Mouse (Mus musculus): ENCODE data around the gene Gcg. TPM values are rescaled to one million over a fixed set of nuclear protein-coding genes. Genes with fewer than 3 reads are reported as not detected.
A peak's percentile ranks its signal among the peaks of the same experiment; 100 is the strongest.

Gcg gene
- polyA plus RNA-seq, 1 experiment = not detected

DNA sequence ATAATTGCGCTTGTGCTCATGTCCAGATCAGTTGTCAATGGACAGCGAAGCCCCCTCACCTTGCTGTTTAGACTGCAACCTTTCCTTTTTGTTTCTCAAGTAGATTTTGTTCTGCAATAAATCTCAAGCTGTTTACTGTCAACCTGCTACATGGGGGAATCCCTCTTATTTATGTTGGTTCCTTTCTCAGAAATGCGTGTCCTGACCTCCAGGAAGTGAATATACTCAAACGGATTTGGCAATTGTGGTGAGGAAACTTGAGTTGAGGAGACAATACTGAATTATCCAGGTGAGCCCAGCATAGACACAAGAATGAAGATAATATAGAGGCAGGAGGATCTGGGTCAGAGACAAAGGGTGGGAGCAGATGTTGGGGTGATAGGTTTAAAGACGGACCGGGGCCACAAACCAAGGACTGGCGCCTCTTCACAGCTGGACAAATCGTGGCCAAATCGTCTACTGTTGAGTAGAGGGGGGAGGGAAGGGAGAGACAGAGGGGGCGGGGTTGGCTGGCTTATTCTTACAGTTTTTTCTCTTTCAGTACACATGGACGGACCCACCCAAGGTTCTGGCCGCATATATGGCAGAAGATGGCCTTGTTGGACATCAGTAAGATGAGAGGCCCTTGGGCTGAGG is 22.5 kb downstream of the Gcg start:
- Histone ChIP-seq H3K36me3 (ENCODE audit: control insufficient read depth, insufficient read depth, low read length) (no peaks in the 10 kb centered on the region), H3K4me3 (ENCODE audit: extremely low read depth, insufficient read depth, insufficient read length) (no peak overlapping the region), H3K27me3 (ENCODE audit: control insufficient read depth, insufficient read depth, low read length) (no peaks in the 10 kb centered on the region), H3K27ac (ENCODE audit: insufficient read depth, low read length) (peak overlapping the region; percentile 44), H3K4me1 (ENCODE audit: control insufficient read depth, insufficient read depth, insufficient read length) (peaks cover 11% of the 10 kb centered on the region; the same call in 1 of the 2 replicates)
- 47% methylated on average over 12 of the region's 12 CpGs for WGBS
- no peak for TF ChIP-seq CTCF (IDR thresholded peaks at IDR 0.05; ENCODE audit: extremely low read depth, insufficient read depth, insufficient read length, insufficient replicate concordance)
- TF ChIP-seq POLR2A (IDR thresholded peaks at IDR 0.05; ENCODE audit: low read depth, low read length) = no peak
- peak in 1 of 2 experiments; percentile 28 for DNase-seq (ENCODE audit: low read depth in 1 of 2, low spot score in 2 of 2)

DNA sequence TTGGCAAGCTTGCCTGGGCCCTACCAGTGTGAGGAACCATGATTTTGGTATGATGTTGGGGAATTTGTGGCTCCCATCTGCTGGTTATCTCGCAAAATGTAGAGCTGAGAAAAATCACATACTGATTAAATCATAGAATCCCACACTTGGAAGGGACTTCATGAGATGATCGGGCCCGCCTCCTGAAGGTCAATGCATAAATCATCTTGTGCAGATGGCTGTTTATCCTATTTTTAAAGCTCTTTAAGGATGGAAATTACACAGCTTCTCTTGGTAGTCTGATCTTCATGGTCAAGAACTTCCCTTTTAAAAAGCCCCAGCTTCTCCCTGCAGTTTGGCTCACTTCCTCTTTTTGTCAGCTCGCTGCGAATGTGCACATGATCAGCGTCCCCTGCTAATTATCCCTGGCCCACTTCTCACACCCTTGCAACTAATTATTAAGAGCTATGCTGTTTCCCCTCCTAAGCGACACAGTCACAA is 23.2 kb downstream of the Gcg start:
- peak overlapping the region; percentile 66; the same call in 1 of the 2 replicates for H3K27ac ChIP-seq (ENCODE audit: insufficient read depth, low read length)

GRCm38 (mm10) chr2:62459241-62460174 is 23.9 kb downstream of the Gcg start:
- Histone ChIP-seq H3K27ac (ENCODE audit: insufficient read depth, low read length) (peak overlapping the region; percentile 66; the same call in 1 of the 2 replicates), H3K4me3 (ENCODE audit: extremely low read depth, insufficient read depth, insufficient read length) (no peak overlapping the region), H3K36me3 (ENCODE audit: control insufficient read depth, insufficient read depth, low read length) (no peaks in the 10 kb centered on the region), H3K4me1 (ENCODE audit: control insufficient read depth, insufficient read depth, insufficient read length) (peaks cover 11% of the 10 kb centered on the region; the same call in 1 of the 2 replicates), H3K27me3 (ENCODE audit: control insufficient read depth, insufficient read depth, low read length) (no peaks in the 10 kb centered on the region)
- DNase-seq (ENCODE audit: low read depth in 1 of 2, low spot score in 2 of 2) = no peak
- TF ChIP-seq CTCF (IDR thresholded peaks at IDR 0.05; ENCODE audit: extremely low read depth, insufficient read depth, insufficient read length, insufficient replicate concordance) = no peak
- TF ChIP-seq POLR2A (IDR thresholded peaks at IDR 0.05; ENCODE audit: low read depth, low read length) = no peak
- 48% methylated on average over 18 of the region's 18 CpGs for WGBS

More for the DNA sequence above, 23.2 kb downstream of the Gcg start:
- H3K4me3 ChIP-seq (ENCODE audit: extremely low read depth, insufficient read depth, insufficient read length) = no peak overlapping the region
- DNase-seq (ENCODE audit: low read depth in 1 of 2, low spot score in 2 of 2) = peak; percentile 64 to 70
- 9% methylated on average over 7 of the region's 7 CpGs for WGBS
- H3K4me1 ChIP-seq (ENCODE audit: control insufficient read depth, insufficient read depth, insufficient read length) = peaks cover 11% of the 10 kb centered on the region; the same call in 1 of the 2 replicates
- no peaks in the 10 kb centered on the region for H3K36me3 ChIP-seq (ENCODE audit: control insufficient read depth, insufficient read depth, low read length)
- H3K27me3 ChIP-seq (ENCODE audit: control insufficient read depth, insufficient read depth, low read length) = no peaks in the 10 kb centered on the region
- TF ChIP-seq CTCF (IDR thresholded peaks at IDR 0.05; ENCODE audit: extremely low read depth, insufficient read depth, insufficient read length, insufficient replicate concordance) (no peak), POLR2A (IDR thresholded peaks at IDR 0.05; ENCODE audit: low read depth, low read length) (no peak)

- Histone ChIP-seq H3K36me3 (ENCODE audit: control insufficient read depth, insufficient read depth, low read length) (no peaks in the 10 kb centered on the region), H3K27ac (ENCODE audit: insufficient read depth, low read length) (no peak overlapping the region), H3K27me3 (ENCODE audit: control insufficient read depth, insufficient read depth, low read length) (no peaks in the 10 kb centered on the region), H3K4me3 (ENCODE audit: extremely low read depth, insufficient read depth, insufficient read length) (no peak overlapping the region), H3K4me1 (ENCODE audit: control insufficient read depth, insufficient read depth, insufficient read length) (peaks cover 11% of the 10 kb centered on the region; the same call in 1 of the 2 replicates)
- DNase-seq (ENCODE audit: low read depth in 1 of 2, low spot score in 2 of 2) = no peak
- WGBS = 30% methylated on average over 9 of the region's 9 CpGs
- TF ChIP-seq POLR2A (IDR thresholded peaks at IDR 0.05; ENCODE audit: low read depth, low read length) (no peak), CTCF (IDR thresholded peaks at IDR 0.05; ENCODE audit: extremely low read depth, insufficient read depth, insufficient read length, insufficient replicate concordance) (no peak)
Observed at GRCm38 (mm10) chr2:62458070-62458469, 25.4 kb downstream of the Gcg start.

GRCm38 (mm10) chr2:62454991-62455390 is 28.5 kb downstream of the Gcg start:
- Histone ChIP-seq H3K27me3 (ENCODE audit: control insufficient read depth, insufficient read depth, low read length) (no peaks in the 10 kb centered on the region), H3K4me3 (ENCODE audit: extremely low read depth, insufficient read depth, insufficient read length) (no peak overlapping the region), H3K4me1 (ENCODE audit: control insufficient read depth, insufficient read depth, insufficient read length) (peaks cover 3% of the 10 kb centered on the region; the same call in 1 of the 2 replicates), H3K27ac (ENCODE audit: insufficient read depth, low read length) (no peak overlapping the region), H3K36me3 (ENCODE audit: control insufficient read depth, insufficient read depth, low read length) (no peaks in the 10 kb centered on the region)
- TF ChIP-seq CTCF (IDR thresholded peaks at IDR 0.05; ENCODE audit: extremely low read depth, insufficient read depth, insufficient read length, insufficient replicate concordance) (no peak), POLR2A (IDR thresholded peaks at IDR 0.05; ENCODE audit: low read depth, low read length) (no peak)
- WGBS = 93% methylated on average over 11 of the region's 11 CpGs
- DNase-seq (ENCODE audit: low read depth in 1 of 2, low spot score in 2 of 2) = no peak

DNA sequence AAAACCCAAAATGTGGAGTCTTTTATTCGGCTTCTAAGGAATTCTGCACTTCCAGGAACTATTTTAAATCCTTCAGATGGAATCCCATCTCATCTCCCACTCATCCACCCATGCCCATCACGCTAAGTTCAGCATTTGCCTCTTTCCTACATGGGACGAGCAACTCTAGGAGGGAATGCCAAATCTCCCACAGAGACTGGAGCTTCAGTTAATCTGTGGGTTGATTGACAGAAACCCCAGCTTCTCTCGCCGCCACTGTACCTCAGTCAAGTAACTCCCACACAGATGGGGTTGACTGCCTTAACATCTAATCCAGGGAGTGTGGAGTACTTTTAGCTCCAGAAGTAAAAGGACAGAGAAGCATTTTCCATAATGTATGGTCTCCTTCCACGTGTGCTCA is 29.4 kb downstream of the Gcg start:
- no peak for DNase-seq (ENCODE audit: low read depth in 1 of 2, low spot score in 2 of 2)
- WGBS = 86% methylated on average over 6 of the region's 6 CpGs
- Histone ChIP-seq H3K27ac (ENCODE audit: insufficient read depth, low read length) (no peak overlapping the region), H3K36me3 (ENCODE audit: control insufficient read depth, insufficient read depth, low read length) (no peaks in the 10 kb centered on the region), H3K27me3 (ENCODE audit: control insufficient read depth, insufficient read depth, low read length) (no peaks in the 10 kb centered on the region), H3K4me3 (ENCODE audit: extremely low read depth, insufficient read depth, insufficient read length) (no peak overlapping the region), H3K4me1 (ENCODE audit: control insufficient read depth, insufficient read depth, insufficient read length) (no peaks in the 10 kb centered on the region)
- TF ChIP-seq CTCF (IDR thresholded peaks at IDR 0.05; ENCODE audit: extremely low read depth, insufficient read depth, insufficient read length, insufficient replicate concordance) = no peak

All from spleen, adult 2 months (tissue).